Mouse (Mus musculus) forebrain, embryonic 16.5 days (tissue): Measurements from ENCODE around the gene Gm28778. TPM values are rescaled to one million over a fixed set of nuclear protein-coding genes. Genes with fewer than 3 reads are reported as not detected.

Experiments
- polyA plus RNA-seq: library from polyadenylated mRNA; unstranded; fragments of >200 nt; fragmentation: Nextera tagmentation; extraction: Ambion mirVana; gene quantifications from 2 replicates; pipeline ENCODE4 v1.2.1, GENCODE M21; 2015

Gene Gm28778
- polyA plus RNA-seq, 1 experiment from 2014 or later = not detected

Other genes starting within 250 kb of the Gm28778 start
- 0.68 and 0.89 TPM in 2 replicates for gene Mstn, start 235.5 kb upstream of the Gm28778 start, polyA plus RNA-seq
- gene 1700019A02Rik, start 109.5 kb upstream of the Gm28778 start, polyA plus RNA-seq = not detected in 2 replicates
- gene Pms1, start 93 bp upstream of the Gm28778 start, polyA plus RNA-seq = 10.0 and 13.0 TPM in 2 replicates
- gene Ormdl1, start within 50 bp of the Gm28778 start, polyA plus RNA-seq = 48.4 and 51.5 TPM in 2 replicates
- gene Osgepl1, start 16.5 kb downstream of the Gm28778 start, polyA plus RNA-seq = 20.9 and 24.6 TPM in 2 replicates
- 1.9 and 5.6 TPM in 2 replicates for gene Asdurf, start 55.5 kb downstream of the Gm28778 start, polyA plus RNA-seq
- 1.7 TPM in 2 replicates for gene Gm28551, start 55.6 kb downstream of the Gm28778 start, polyA plus RNA-seq
- 53.8 and 61.7 TPM in 2 replicates for gene Asnsd1, start 55.6 kb downstream of the Gm28778 start, polyA plus RNA-seq